Mouse (Mus musculus) embryo, embryonic 9.5 days (tissue): ENCODE results near the gene Olfr1043.
"Not testable (repeated sequence)": the region's sequence is repeated elsewhere in the genome, so short reads cannot be mapped to it uniquely, and the experiment has no call there.

Source experiments
- DNase-seq: peaks from one replicate; pipeline ENCODE4 v3.0.0-alpha.2; 2017; ENCODE audit errors: extremely low spot score

The Olfr1043 gene

DNA sequence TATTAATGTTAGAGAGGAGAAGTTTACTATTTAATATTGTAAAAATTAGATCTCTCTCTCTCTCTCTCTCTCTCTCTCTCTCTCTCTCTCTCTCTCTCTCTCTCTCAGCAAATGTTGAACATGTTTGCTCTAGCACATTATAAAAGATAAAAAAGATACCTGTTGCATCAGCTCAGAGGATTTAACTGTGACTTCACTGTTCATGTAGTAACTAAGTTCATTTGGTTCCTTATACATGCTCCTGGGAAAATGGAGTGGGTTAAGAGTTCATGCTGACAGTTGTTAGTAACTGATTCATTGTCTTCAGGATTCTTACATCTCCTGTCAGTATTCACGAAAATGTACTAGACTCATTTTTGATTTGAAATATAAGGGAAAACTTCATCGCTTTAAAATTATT, at the start of gene Olfr1043:
Gene Olfr1043 (minus strand): TSS at position 101 of the 400 bp plus-strand sequence.
- DNase-seq, result no peak

DNA sequence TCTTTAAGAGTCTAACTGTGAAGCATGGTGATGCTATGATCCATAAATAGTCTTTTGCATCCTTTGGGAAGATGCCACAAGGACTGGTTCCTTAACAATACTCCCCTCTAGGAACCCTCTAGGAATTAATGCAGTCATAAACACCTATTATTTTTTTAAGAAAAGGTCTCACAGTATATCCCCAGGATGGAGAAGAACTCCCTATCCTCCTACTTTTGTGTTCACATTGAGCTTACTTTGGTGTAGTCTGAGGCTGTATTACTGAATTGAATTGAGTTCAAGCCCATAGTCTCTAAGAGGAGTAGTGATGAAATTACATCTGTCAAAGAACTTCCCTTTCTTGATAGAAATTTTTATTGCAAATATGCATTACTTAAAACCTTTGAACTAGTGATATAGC, 35.6 kb upstream of the Olfr1043 start, which contains the start of gene Olfr1045:
Gene Olfr1045 (minus strand): TSS at position 101 of the 400 bp plus-strand sequence.
- DNase-seq, result no peak

DNA sequence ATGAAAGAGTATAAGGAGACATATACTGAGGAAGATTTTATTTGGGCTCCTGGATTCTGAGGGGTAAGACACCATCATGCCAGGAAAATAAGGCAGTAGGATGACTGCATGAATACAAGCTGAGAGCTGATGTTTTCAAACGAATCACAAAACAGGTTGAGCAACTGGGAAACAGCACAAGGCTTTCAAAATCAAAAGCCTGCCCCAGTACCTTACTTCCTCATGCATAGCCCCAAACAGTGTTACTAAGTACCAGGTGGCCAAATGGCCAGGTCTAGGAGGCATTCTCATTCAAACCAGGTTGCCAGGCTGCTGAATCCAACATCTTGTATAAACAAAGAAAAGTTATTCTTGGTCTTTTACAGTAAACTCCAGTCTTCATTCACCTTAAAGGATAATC, 28.5 kb upstream of the Olfr1043 start:
- no peak for DNase-seq

DNA sequence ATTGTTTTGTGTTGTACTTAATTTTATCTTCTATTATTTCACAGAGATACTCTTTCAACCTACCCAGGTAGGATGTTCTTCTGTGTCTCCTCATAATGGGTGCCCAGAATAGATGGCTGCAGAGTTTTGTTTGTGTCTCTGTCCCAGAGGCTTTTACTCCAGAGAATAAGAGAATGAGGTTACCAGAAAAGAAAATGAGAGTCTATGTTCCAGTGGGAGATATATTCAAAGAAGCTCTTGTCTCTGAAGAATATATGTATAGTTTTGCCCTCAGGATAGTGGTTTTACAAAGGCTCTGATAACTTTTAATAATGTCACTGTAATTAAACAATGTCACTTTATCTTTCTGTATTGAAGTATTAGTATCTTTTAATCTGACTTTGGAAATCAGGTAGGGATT, 18.3 kb upstream of the Olfr1043 start, which contains the start of gene Olfr52:
Gene Olfr52 (minus strand): TSS at position 101 of the 400 bp plus-strand sequence.
- no peak for DNase-seq

GRCm38 (mm10) chr2:86179950-86180349, 12.6 kb upstream of the Olfr1043 start:
- no peak for DNase-seq

- DNase-seq, result no peak
Observed at GRCm38 (mm10) chr2:86177720-86178119, 10.4 kb upstream of the Olfr1043 start, which contains the start of gene Olfr1044. Gene Olfr1044, minus strand, starts transcription at chr2:86177820.

- DNase-seq, result not testable (repeated sequence)
Observed at GRCm38 (mm10) chr2:86175422-86175821, 8.1 kb upstream of the Olfr1043 start.

DNA sequence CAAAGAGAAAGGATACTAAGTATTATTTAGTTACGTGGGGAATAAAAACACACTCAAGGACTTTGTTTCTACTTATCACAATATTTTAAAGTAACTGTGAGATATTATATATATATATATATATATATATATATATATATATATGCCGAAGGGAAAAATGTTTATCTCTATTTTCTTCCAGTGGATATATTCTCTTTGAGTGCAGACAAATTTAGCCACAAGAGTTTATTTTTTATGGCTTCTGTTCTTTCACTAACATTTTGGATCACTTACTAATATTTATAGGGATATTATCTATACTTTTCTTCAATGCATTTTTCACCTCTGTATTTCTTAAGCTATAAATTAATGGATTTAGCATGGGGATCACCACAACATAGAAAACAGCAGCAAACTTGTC, 5.6 kb downstream of the Olfr1043 start, which contains the start of gene Olfr1042:
Gene Olfr1042 (minus strand): TSS at position 101 of the 400 bp plus-strand sequence.
- DNase-seq, result no peak

DNA sequence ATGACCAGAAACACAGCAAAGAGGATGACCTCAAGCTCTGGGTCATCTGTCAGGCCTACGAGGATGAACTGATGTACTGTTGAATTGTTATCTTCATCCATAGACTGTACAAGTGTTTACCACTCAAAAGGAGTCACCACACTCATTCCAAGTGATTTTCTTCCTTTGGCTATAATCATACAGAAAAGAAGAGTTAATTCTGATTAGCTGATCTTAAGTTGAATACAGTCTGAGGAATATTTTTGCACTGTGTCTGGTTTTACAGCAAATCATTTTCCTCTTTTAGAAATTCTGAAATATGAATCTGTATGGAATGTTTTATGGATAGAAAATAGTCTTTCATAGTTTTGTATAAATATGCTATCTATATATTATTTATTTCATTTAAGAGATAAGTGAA, 20.7 kb downstream of the Olfr1043 start, which contains the start of gene Olfr1040:
Gene Olfr1040 (minus strand): TSS at position 101 of the 400 bp plus-strand sequence.
- no peak for DNase-seq

DNA sequence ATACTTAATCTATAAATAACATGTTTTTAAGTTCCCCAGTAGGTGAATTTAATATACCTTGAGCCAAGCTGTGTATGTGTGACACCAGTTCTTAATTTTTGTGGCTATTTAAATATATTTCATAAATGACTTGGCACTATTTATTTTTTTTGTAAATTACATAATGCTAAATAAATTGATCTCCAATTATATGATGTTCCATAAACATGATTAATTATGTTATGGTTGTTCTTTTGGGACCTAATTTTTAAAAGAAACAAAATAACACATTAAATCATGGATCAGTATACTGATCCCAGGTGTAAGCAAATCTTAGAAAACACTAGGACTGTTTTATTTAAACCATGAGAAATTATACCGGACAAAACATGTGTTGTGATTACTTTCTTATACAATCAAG, 31.5 kb downstream of the Olfr1043 start, which contains the start of gene Olfr1039:
Gene Olfr1039 (minus strand): TSS at position 101 of the 400 bp plus-strand sequence.
- no peak for DNase-seq
